Mouse (Mus musculus): Measurements from ENCODE around the gene Dhx16. TPM values are rescaled to one million over a fixed set of nuclear protein-coding genes. Genes with fewer than 3 reads are reported as not detected.

Dhx16 gene
- polyA plus RNA-seq, 1 experiment = 89.0 TPM

GRCm38 (mm10) chr17:35874721-35875120, 4.9 kb upstream of the Dhx16 start:
- Histone ChIP-seq H3K27ac (ENCODE audit: control insufficient read depth, insufficient read depth, low read depth, low read length) (no peak overlapping the region), H3K4me3 (ENCODE audit: control insufficient read depth, low read depth, low read length) (no peak overlapping the region), H3K4me1 (ENCODE audit: control insufficient read depth, insufficient read depth, low read length) (peaks cover 5% of the 10 kb centered on the region), H3K27me3 (ENCODE audit: control insufficient read depth, insufficient read depth, low read length) (no peaks in the 10 kb centered on the region), H3K36me3 (ENCODE audit: control insufficient read depth, insufficient read depth, low read length) (no peaks in the 10 kb centered on the region)
- TF ChIP-seq POLR2A (IDR thresholded peaks at IDR 0.05; ENCODE audit: control insufficient read depth, low read depth, low read length) (no peak), CTCF (IDR thresholded peaks at IDR 0.05; ENCODE audit: control insufficient read depth, insufficient read depth, insufficient replicate concordance, low read depth, low read length) (no peak)

GRCm38 (mm10) chr17:35882924-35883323, 3.3 kb downstream of the Dhx16 start:
- Histone ChIP-seq H3K27me3 (ENCODE audit: control insufficient read depth, insufficient read depth, low read length) (no peaks in the 10 kb centered on the region), H3K4me3 (ENCODE audit: control insufficient read depth, low read depth, low read length) (no peak overlapping the region), H3K36me3 (ENCODE audit: control insufficient read depth, insufficient read depth, low read length) (peaks cover 4% of the 10 kb centered on the region), H3K4me1 (ENCODE audit: control insufficient read depth, insufficient read depth, low read length) (peaks cover 8% of the 10 kb centered on the region), H3K27ac (ENCODE audit: control insufficient read depth, insufficient read depth, low read depth, low read length) (no peak overlapping the region)
- TF ChIP-seq CTCF (IDR thresholded peaks at IDR 0.05; ENCODE audit: control insufficient read depth, insufficient read depth, insufficient replicate concordance, low read depth, low read length) (no peak), POLR2A (IDR thresholded peaks at IDR 0.05; ENCODE audit: control insufficient read depth, low read depth, low read length) (no peak)

- Histone ChIP-seq H3K27me3 (ENCODE audit: control insufficient read depth, insufficient read depth, low read length) (no peaks in the 10 kb centered on the region), H3K4me1 (ENCODE audit: control insufficient read depth, insufficient read depth, low read length) (peaks cover 8% of the 10 kb centered on the region), H3K27ac (ENCODE audit: control insufficient read depth, insufficient read depth, low read depth, low read length) (no peak overlapping the region), H3K36me3 (ENCODE audit: control insufficient read depth, insufficient read depth, low read length) (peaks cover 4% of the 10 kb centered on the region), H3K4me3 (ENCODE audit: control insufficient read depth, low read depth, low read length) (no peak overlapping the region)
- TF ChIP-seq POLR2A (IDR thresholded peaks at IDR 0.05; ENCODE audit: control insufficient read depth, low read depth, low read length) (no peak), CTCF (IDR thresholded peaks at IDR 0.05; ENCODE audit: control insufficient read depth, insufficient read depth, insufficient replicate concordance, low read depth, low read length) (no peak)
Measured at GRCm38 (mm10) chr17:35883777-35884176, 4.2 kb downstream of the Dhx16 start.

GRCm38 (mm10) chr17:35887725-35888124, 8.1 kb downstream of the Dhx16 start:
- no peaks in the 10 kb centered on the region for H3K4me1 ChIP-seq (ENCODE audit: control insufficient read depth, insufficient read depth, low read length)
- H3K4me3 ChIP-seq (ENCODE audit: control insufficient read depth, low read depth, low read length) = no peak overlapping the region
- TF ChIP-seq CTCF (IDR thresholded peaks at IDR 0.05; ENCODE audit: control insufficient read depth, insufficient read depth, insufficient replicate concordance, low read depth, low read length) (no peak), POLR2A (IDR thresholded peaks at IDR 0.05; ENCODE audit: control insufficient read depth, low read depth, low read length) (no peak)

GRCm38 (mm10) chr17:35896781-35897643, 17.4 kb downstream of the Dhx16 start, which contains the start of gene 2310061I04Rik:
2310061I04Rik (minus strand) TSS chr17:35897431.
- H3K36me3 ChIP-seq (ENCODE audit: control insufficient read depth, insufficient read depth, low read length) = no peaks in the 10 kb centered on the region; the same call in 1 of the 2 replicates
- peaks cover 13% of the 10 kb centered on the region for H3K4me1 ChIP-seq (ENCODE audit: control insufficient read depth, insufficient read depth, low read length)
- H3K27ac ChIP-seq (ENCODE audit: control insufficient read depth, insufficient read depth, low read depth, low read length) = peak within 1 kb of the TSS; percentile 92
- no peaks in the 10 kb centered on the region for H3K27me3 ChIP-seq (ENCODE audit: control insufficient read depth, insufficient read depth, low read length)
- peak within 1 kb of the TSS; percentile 97 for H3K4me3 ChIP-seq (ENCODE audit: control insufficient read depth, low read depth, low read length)
- TF ChIP-seq POLR2A (IDR thresholded peaks at IDR 0.05; ENCODE audit: control insufficient read depth, low read depth, low read length) (peak; percentile 53), CTCF (IDR thresholded peaks at IDR 0.05; ENCODE audit: control insufficient read depth, insufficient read depth, insufficient replicate concordance, low read depth, low read length) (no peak)

More at GRCm38 (mm10) chr17:35887725-35888124, 8.1 kb downstream of the Dhx16 start:
- Histone ChIP-seq H3K27ac (ENCODE audit: control insufficient read depth, insufficient read depth, low read depth, low read length) (no peak overlapping the region), H3K36me3 (ENCODE audit: control insufficient read depth, insufficient read depth, low read length) (peaks cover 8% of the 10 kb centered on the region), H3K27me3 (ENCODE audit: control insufficient read depth, insufficient read depth, low read length) (no peaks in the 10 kb centered on the region)

- Histone ChIP-seq H3K27ac (ENCODE audit: control insufficient read depth, insufficient read depth, low read depth, low read length) (peak overlapping the region; percentile 76), H3K36me3 (ENCODE audit: control insufficient read depth, insufficient read depth, low read length) (no peaks in the 10 kb centered on the region), H3K4me3 (ENCODE audit: control insufficient read depth, low read depth, low read length) (peak overlapping the region; percentile 64), H3K4me1 (ENCODE audit: control insufficient read depth, insufficient read depth, low read length) (peaks cover 13% of the 10 kb centered on the region), H3K27me3 (ENCODE audit: control insufficient read depth, insufficient read depth, low read length) (no peaks in the 10 kb centered on the region)
- TF ChIP-seq CTCF (IDR thresholded peaks at IDR 0.05; ENCODE audit: control insufficient read depth, insufficient read depth, insufficient replicate concordance, low read depth, low read length) = no peak
- TF ChIP-seq POLR2A (IDR thresholded peaks at IDR 0.05; ENCODE audit: control insufficient read depth, low read depth, low read length) = no peak
Measured at GRCm38 (mm10) chr17:35897644-35898573, 18.3 kb downstream of the Dhx16 start.

- H3K4me1 ChIP-seq (ENCODE audit: control insufficient read depth, insufficient read depth, low read length) = peaks cover 13% of the 10 kb centered on the region
- no peaks in the 10 kb centered on the region for H3K36me3 ChIP-seq (ENCODE audit: control insufficient read depth, insufficient read depth, low read length)
- no peak overlapping the region for H3K27ac ChIP-seq (ENCODE audit: control insufficient read depth, insufficient read depth, low read depth, low read length)
- no peaks in the 10 kb centered on the region for H3K27me3 ChIP-seq (ENCODE audit: control insufficient read depth, insufficient read depth, low read length)
- H3K4me3 ChIP-seq (ENCODE audit: control insufficient read depth, low read depth, low read length) = no peak overlapping the region
- TF ChIP-seq CTCF (IDR thresholded peaks at IDR 0.05; ENCODE audit: control insufficient read depth, insufficient read depth, insufficient replicate concordance, low read depth, low read length) (no peak), POLR2A (IDR thresholded peaks at IDR 0.05; ENCODE audit: control insufficient read depth, low read depth, low read length) (no peak)
Measured at GRCm38 (mm10) chr17:35900636-35901035, 21.0 kb downstream of the Dhx16 start.
